Mouse (Mus musculus) lung, postnatal 0 days (tissue): ENCODE measurements around the gene Cd101.

Experiments
- CTCF ChIP-seq: IDR thresholded peaks from 2 replicates; pipeline ENCODE4 v1.5.1; 2016; ENCODE audit warnings: antibody characterized with exemption, mild to moderate bottlenecking
- EP300 ChIP-seq: IDR thresholded peaks from 2 replicates; pipeline ENCODE4 v1.6.1; 2016; ENCODE audit warnings: antibody characterized with exemption, mild to moderate bottlenecking, control low read depth

DNA sequence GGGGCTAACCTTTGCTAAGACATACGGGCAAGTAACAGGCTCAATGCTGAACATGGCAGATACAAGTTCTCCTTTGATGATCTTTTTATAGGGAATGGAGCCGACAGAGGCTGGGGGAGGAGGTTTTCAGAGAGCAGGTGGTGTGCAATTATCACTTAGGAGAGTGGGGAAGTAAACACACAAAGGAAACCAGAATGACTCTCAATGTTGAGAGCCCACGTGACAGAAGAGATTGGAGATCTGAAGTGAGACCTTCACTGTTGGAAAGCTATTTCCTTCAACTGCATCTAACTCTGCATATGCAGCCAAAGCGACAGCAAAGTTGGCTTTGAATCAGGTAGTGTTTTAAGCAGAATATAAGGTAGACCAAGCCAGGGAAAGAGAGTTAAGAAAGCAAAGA, 29.9 kb upstream of the Cd101 start:
- TF ChIP-seq CTCF (no peak), EP300 (no peak; the same call in 1 of the 2 replicates)
